Mouse (Mus musculus) hindbrain, embryonic 16.5 days (tissue): Measurements from ENCODE around the gene Celf2. TPM values are rescaled to one million over a fixed set of nuclear protein-coding genes. Genes with fewer than 3 reads are reported as not detected.

Source experiments
- ATAC-seq: fragments of 200-750 bp; cut with Nextera tagmentation; 2 replicates; pipeline ENCODE4 v1.8.0; 2017; ENCODE audit warnings: moderate TSS enrichment, moderate library complexity
- H3K27ac ChIP-seq: fragments of 300-500 bp; sonication (generic); 2 replicates; pipeline ENCODE4 v1.5.1; 2014; ENCODE audit warnings: low read depth, mild to moderate bottlenecking, control low read depth, low read length, moderate library complexity
- H3K27me3 ChIP-seq: fragments of 300-500 bp; sonication (generic); replicated peaks from 2 replicates; pipeline ENCODE4 v1.6.1; 2014; ENCODE audit warnings: low read length; ENCODE audit not compliant: control insufficient read depth, insufficient read depth
- H3K36me3 ChIP-seq: fragments of 300-500 bp; sonication (generic); 2 replicates; pipeline ENCODE4 v1.6.1; 2014; ENCODE audit warnings: mild to moderate bottlenecking, low read length, moderate library complexity, mixed read lengths; ENCODE audit not compliant: control insufficient read depth, insufficient read depth
- H3K4me1 ChIP-seq: fragments of 300-500 bp; sonication (generic); 2 replicates; pipeline ENCODE4 v1.6.1; 2014; ENCODE audit warnings: low read depth, low read length; ENCODE audit not compliant: control insufficient read depth, insufficient read depth
- H3K4me2 ChIP-seq: fragments of 300-500 bp; sonication (generic); 2 replicates; pipeline ENCODE4 v1.6.1; 2014; ENCODE audit warnings: mild to moderate bottlenecking, low read length, control low read depth, moderate library complexity
- H3K4me3 ChIP-seq: fragments of 300-500 bp; sonication (generic); 2 replicates; pipeline ENCODE4 v1.5.1; 2014; ENCODE audit warnings: mild to moderate bottlenecking, low read length, control low read depth, moderate library complexity
- H3K9ac ChIP-seq: fragments of 300-500 bp; sonication (generic); 2 replicates; pipeline ENCODE4 v1.6.1; 2014; ENCODE audit warnings: low read depth, mild to moderate bottlenecking, control low read depth, low read length, moderate library complexity
- H3K9me3 ChIP-seq: fragments of 300-500 bp; sonication (generic); 2 replicates; pipeline ENCODE4 v1.6.1; 2014; ENCODE audit warnings: mild to moderate bottlenecking, low read length, moderate library complexity; ENCODE audit not compliant: control insufficient read depth
- WGBS: fragments of 180-500 bp; shearing (Covaris S2); extraction: QIAGEN DNeasy Blood & Tissue Kit; methylation state at CpG from one replicate; pipeline ENCODE4 v1.1.7; 2014; 5-methylcytosine and 5-hydroxymethylcytosine counted together
- polyA plus RNA-seq: library from polyadenylated mRNA; unstranded; fragments of >200 nt; fragmentation: Nextera tagmentation; extraction: Ambion mirVana; gene quantifications from 2 replicates; pipeline ENCODE4 v1.2.1, GENCODE M21; 2015

Gene Celf2
- polyA plus RNA-seq, 1 experiment from 2014 or later, result 130 TPM

- H3K4me1 ChIP-seq, result no peaks in the 10 kb centered on the region
- 74% methylated on average over 1 of the region's 1 CpGs for WGBS
- no peak overlapping the region for H3K27ac ChIP-seq
- no peak overlapping the region for H3K9ac ChIP-seq
- no peaks in the 10 kb centered on the region for H3K9me3 ChIP-seq
- ATAC-seq, result no peak
- H3K36me3 ChIP-seq, result no peaks in the 10 kb centered on the region
- H3K4me3 ChIP-seq, result no peak overlapping the region
- no peak overlapping the region for H3K4me2 ChIP-seq
- no peaks in the 10 kb centered on the region for H3K27me3 ChIP-seq
These were observed 82.9 kb downstream of the Celf2 start for GRCm38 (mm10) chr2:7426481-7426880.

- no peak for ATAC-seq
- 84% methylated on average over 3 of the region's 3 CpGs for WGBS
These were observed 108.8 kb downstream of the Celf2 start for GRCm38 (mm10) chr2:7400530-7400929.

GRCm38 (mm10) chr2:7395935-7396334, 113.4 kb downstream of the Celf2 start:
- H3K27me3 ChIP-seq, result no peaks in the 10 kb centered on the region
- no peaks in the 10 kb centered on the region for H3K4me1 ChIP-seq
- H3K27ac ChIP-seq, result no peak overlapping the region
- H3K9me3 ChIP-seq, result no peaks in the 10 kb centered on the region
- no peaks in the 10 kb centered on the region for H3K36me3 ChIP-seq
- H3K4me2 ChIP-seq, result peak overlapping the region; percentile 61
- peak; percentile 69; the same call in 1 of the 2 replicates for ATAC-seq
- 15% methylated on average over 8 of the region's 8 CpGs for WGBS
- peak overlapping the region; percentile 39 for H3K4me3 ChIP-seq
- peak overlapping the region; percentile 60 for H3K9ac ChIP-seq

More at GRCm38 (mm10) chr2:7400530-7400929, 108.8 kb downstream of the Celf2 start:
- Histone ChIP-seq H3K36me3 (no peaks in the 10 kb centered on the region), H3K27ac (no peak overlapping the region), H3K9me3 (no peaks in the 10 kb centered on the region), H3K27me3 (no peaks in the 10 kb centered on the region), H3K4me3 (no peak overlapping the region), H3K4me1 (no peaks in the 10 kb centered on the region), H3K9ac (no peak overlapping the region), H3K4me2 (no peak overlapping the region)

GRCm38 (mm10) chr2:7395473-7395872, 113.9 kb downstream of the Celf2 start:
- Histone ChIP-seq H3K9ac (peak overlapping the region; percentile 60), H3K27ac (no peak overlapping the region; the same call in 1 of the 2 replicates), H3K4me3 (peak overlapping the region; percentile 39), H3K4me1 (no peaks in the 10 kb centered on the region), H3K27me3 (no peaks in the 10 kb centered on the region), H3K4me2 (peak overlapping the region; percentile 61), H3K9me3 (no peaks in the 10 kb centered on the region), H3K36me3 (no peaks in the 10 kb centered on the region)
- 23% methylated on average over 7 of the region's 7 CpGs for WGBS
- peak; percentile 63; the same call in 1 of the 2 replicates for ATAC-seq

GRCm38 (mm10) chr2:7392500-7392899, 116.9 kb downstream of the Celf2 start:
- no peaks in the 10 kb centered on the region for H3K36me3 ChIP-seq
- 89% methylated on average over 2 of the region's 2 CpGs for WGBS
- no peak overlapping the region for H3K4me3 ChIP-seq
- H3K4me1 ChIP-seq, result no peaks in the 10 kb centered on the region
- no peak overlapping the region for H3K9ac ChIP-seq
- H3K4me2 ChIP-seq, result no peak overlapping the region
- no peaks in the 10 kb centered on the region for H3K9me3 ChIP-seq
- H3K27me3 ChIP-seq, result no peaks in the 10 kb centered on the region
- H3K27ac ChIP-seq, result no peak overlapping the region
- ATAC-seq, result no peak

- WGBS, result 85% methylated on average over 5 of the region's 5 CpGs
- Histone ChIP-seq H3K4me2 (no peak overlapping the region), H3K27ac (no peak overlapping the region), H3K4me1 (no peaks in the 10 kb centered on the region), H3K9ac (no peak overlapping the region), H3K27me3 (no peaks in the 10 kb centered on the region), H3K9me3 (no peaks in the 10 kb centered on the region), H3K36me3 (no peaks in the 10 kb centered on the region), H3K4me3 (no peak overlapping the region)
- ATAC-seq, result no peak
These were observed 120.1 kb downstream of the Celf2 start for GRCm38 (mm10) chr2:7389264-7389663.

GRCm38 (mm10) chr2:7378736-7379135, 130.6 kb downstream of the Celf2 start:
- 59% methylated on average over 1 of the region's 1 CpGs for WGBS
- Histone ChIP-seq H3K4me1 (no peaks in the 10 kb centered on the region), H3K36me3 (no peaks in the 10 kb centered on the region), H3K27me3 (no peaks in the 10 kb centered on the region), H3K4me2 (no peak overlapping the region), H3K9ac (no peak overlapping the region), H3K9me3 (no peaks in the 10 kb centered on the region), H3K4me3 (no peak overlapping the region), H3K27ac (no peak overlapping the region)
- ATAC-seq, result no peak

GRCm38 (mm10) chr2:7377878-7378277, 131.5 kb downstream of the Celf2 start:
- H3K36me3 ChIP-seq, result no peaks in the 10 kb centered on the region
- no peak overlapping the region for H3K9ac ChIP-seq
- no peak for ATAC-seq
- H3K27ac ChIP-seq, result no peak overlapping the region
- no peak overlapping the region for H3K4me3 ChIP-seq
- H3K4me1 ChIP-seq, result no peaks in the 10 kb centered on the region
- no peaks in the 10 kb centered on the region for H3K9me3 ChIP-seq
- 88% methylated on average over 1 of the region's 1 CpGs for WGBS
- H3K4me2 ChIP-seq, result no peak overlapping the region
- no peaks in the 10 kb centered on the region for H3K27me3 ChIP-seq

- H3K27me3 ChIP-seq, result no peaks in the 10 kb centered on the region
- H3K27ac ChIP-seq, result no peak overlapping the region
- no peak for ATAC-seq
- H3K36me3 ChIP-seq, result no peaks in the 10 kb centered on the region
- H3K9ac ChIP-seq, result no peak overlapping the region
- H3K9me3 ChIP-seq, result no peaks in the 10 kb centered on the region
- WGBS, result 82% methylated on average over 4 of the region's 4 CpGs
- H3K4me1 ChIP-seq, result no peaks in the 10 kb centered on the region
- no peak overlapping the region for H3K4me2 ChIP-seq
- H3K4me3 ChIP-seq, result no peak overlapping the region
These were observed 141.6 kb downstream of the Celf2 start for GRCm38 (mm10) chr2:7367738-7368137.

GRCm38 (mm10) chr2:7359557-7359956, 149.8 kb downstream of the Celf2 start:
- Histone ChIP-seq H3K4me2 (no peak overlapping the region), H3K9ac (no peak overlapping the region), H3K27ac (no peak overlapping the region), H3K4me1 (no peaks in the 10 kb centered on the region), H3K36me3 (no peaks in the 10 kb centered on the region), H3K27me3 (no peaks in the 10 kb centered on the region), H3K4me3 (no peak overlapping the region), H3K9me3 (no peaks in the 10 kb centered on the region)
- WGBS, result 73% methylated on average over 5 of the region's 5 CpGs
- ATAC-seq, result no peak
